Mouse (Mus musculus): ENCODE measurements around the gene Tlr2. TPM values are rescaled to one million over a fixed set of nuclear protein-coding genes. Genes with fewer than 3 reads are reported as not detected.

The Tlr2 gene
- polyA plus RNA-seq, 1 experiment from 2014 or later: 1.6 TPM

GRCm38 (mm10) chr3:83787776-83788305 lies 53.7 kb downstream of the Tlr2 start:
- DNase-seq: no peak
- H3K4me1 ChIP-seq (ENCODE audit: control insufficient read depth, insufficient read depth, low read length): 0 out of 2 replicates have a peak, but pooled peaks cover 3% of the 10 kb centered on the region
- peaks cover 7% of the 10 kb centered on the region; the same call in 1 of the 2 replicates for H3K27me3 ChIP-seq (ENCODE audit: control insufficient read depth, insufficient read depth, low read length)
- H3K4me3 ChIP-seq (replicated peaks; ENCODE audit: low read depth, low read length): no peak overlapping the region
- no peak for ATAC-seq (ENCODE audit: low FRiP score, low TSS enrichment)
- H3K9ac ChIP-seq (replicated peaks; ENCODE audit: low read length): no peak overlapping the region
- H3K27ac ChIP-seq (replicated peaks; ENCODE audit: low read depth, low read length): no peak overlapping the region
- 84% methylated on average over 7 of the region's 7 CpGs for WGBS
- no peaks in the 10 kb centered on the region for H3K9me3 ChIP-seq (ENCODE audit: control insufficient read depth, low read length)
- no peaks in the 10 kb centered on the region for H3K36me3 ChIP-seq (ENCODE audit: control insufficient read depth, insufficient read depth, low read length)
- no peak overlapping the region for H3K4me2 ChIP-seq (ENCODE audit: low read length)

- DNase-seq: no peak
- Histone ChIP-seq H3K9me3 (ENCODE audit: control insufficient read depth, low read length) (no peaks in the 10 kb centered on the region), H3K9ac (replicated peaks; ENCODE audit: low read length) (no peak overlapping the region), H3K27ac (replicated peaks; ENCODE audit: low read depth, low read length) (no peak overlapping the region), H3K27me3 (ENCODE audit: control insufficient read depth, insufficient read depth, low read length) (peaks cover 7% of the 10 kb centered on the region; the same call in 1 of the 2 replicates), H3K36me3 (ENCODE audit: control insufficient read depth, insufficient read depth, low read length) (no peaks in the 10 kb centered on the region), H3K4me2 (ENCODE audit: low read length) (no peak overlapping the region), H3K4me3 (replicated peaks; ENCODE audit: low read depth, low read length) (no peak overlapping the region), H3K4me1 (ENCODE audit: control insufficient read depth, insufficient read depth, low read length) (0 out of 2 replicates have a peak, but pooled peaks cover 3% of the 10 kb centered on the region)
- 57% methylated on average over 2 of the region's 2 CpGs for WGBS
- no peak for ATAC-seq (ENCODE audit: low FRiP score, low TSS enrichment)
Observed at GRCm38 (mm10) chr3:83787086-83787485, 54.5 kb downstream of the Tlr2 start.

Other genes with a start within 250 kb of the Tlr2 start
- 37.6 and 41.3 TPM in 2 replicates for gene Sfrp2, start 75.4 kb downstream of the Tlr2 start, polyA plus RNA-seq (2014; fragmentation: Nextera tagmentation; extraction: Ambion mirVana)
- gene Tmem131l, start 198.4 kb upstream of the Tlr2 start, polyA plus RNA-seq (2014; fragmentation: Nextera tagmentation; extraction: Ambion mirVana): 89.4 and 90.7 TPM in 2 replicates